In the genomic region with DNA sequence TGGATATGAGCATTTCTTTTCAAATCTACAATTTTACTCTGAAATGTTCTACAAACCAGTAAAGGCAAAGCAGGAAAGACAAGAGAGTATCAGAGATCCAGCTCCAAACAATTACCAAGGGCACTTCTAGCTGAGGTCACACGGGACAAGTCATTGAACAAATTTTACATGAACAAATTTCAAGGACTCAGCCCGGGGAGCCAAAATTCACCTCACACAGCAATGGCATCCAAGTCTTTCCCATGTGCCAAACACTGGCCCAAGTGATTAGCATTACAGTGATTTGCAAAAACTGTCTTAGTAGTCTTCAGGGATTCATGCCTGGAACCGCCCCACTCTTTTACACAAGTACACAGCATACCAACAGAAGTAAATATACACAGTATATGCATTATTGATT, we compare ENCODE assay signal across 23 mouse cellular contexts.
A peak's percentile ranks its signal among the peaks of the same experiment; 100 is the strongest.
DNase-seq lines count a peak whose midpoint lies in the region; ATAC-seq and TF ChIP-seq lines count a peak whose summit lies in the region.
"Had no signal": no experiment of that assay in that cellular context is flagged by ENCODE, and none has a peak within 500 bp of the region (broad histone marks: within the 10 kb centered on the region; RNA-seq: fewer than 3 reads in every experiment).

No protein-coding gene starts in this region.

- peak overlapping the region; percentile 61 for H3K27ac ChIP-seq in heart, postnatal 0 days (ENCODE audit: low read depth)
- H3K27ac ChIP-seq in embryonic facial prominence, embryonic 10.5 days (replicated peaks) = no peak overlapping the region
- H3K27ac ChIP-seq: heart, embryonic 15.5 days; hindbrain, embryonic 13.5 days; kidney, embryonic 15.5 days; midbrain, embryonic 10.5 days; neural tube, embryonic 15.5 days had no signal

- WGBS in heart, postnatal 0 days = 56% methylated on average over 3 of the region's 3 CpGs
- 92% methylated on average over 3 of the region's 3 CpGs for WGBS in embryonic facial prominence, embryonic 10.5 days

- 0 out of 2 replicates have a peak, but pooled peaks have one; percentile 51 for ATAC-seq in heart, postnatal 0 days (ENCODE audit: insufficient read depth, low read depth)
- ATAC-seq: forebrain, embryonic 16.5 days had no signal

- no peak for TF ChIP-seq CTCF in heart, postnatal 0 days (IDR thresholded peaks at IDR 0.05; ENCODE audit: low read depth)

- H3K9me3 ChIP-seq in heart, postnatal 0 days (replicated peaks; ENCODE audit: control insufficient read depth, low read length) = no peaks in the 10 kb centered on the region
- H3K9me3 ChIP-seq in embryonic facial prominence, embryonic 10.5 days = no peaks in the 10 kb centered on the region
- H3K9me3 ChIP-seq: heart, embryonic 15.5 days; hindbrain, embryonic 13.5 days; kidney, embryonic 15.5 days; midbrain, embryonic 10.5 days; neural tube, embryonic 15.5 days had no signal

- intact Hi-C loops in heart, postnatal 36 days (cut with DNase I) = no loop called here

- no peak overlapping the region for H3K4me3 ChIP-seq in heart, postnatal 0 days (ENCODE audit: low read depth, low read length)
- no peak overlapping the region for H3K4me3 ChIP-seq in embryonic facial prominence, embryonic 10.5 days
- H3K4me3 ChIP-seq: heart, embryonic 15.5 days; hindbrain, embryonic 13.5 days; kidney, embryonic 15.5 days; midbrain, embryonic 10.5 days; neural tube, embryonic 15.5 days had no signal

- peak; percentile 15 for DNase-seq in gastrocnemius, postnatal 25 days
- DNase-seq in gastrocnemius, adult 18-20 months (ENCODE audit: low spot score) = no peak
- no peak for DNase-seq in heart, postnatal 0 days (ENCODE audit: low spot score)
- DNase-seq in heart, postnatal 36 days = no peak
- peak; percentile 35 for DNase-seq in adrenal gland, postnatal 14 days
- no peak for DNase-seq in c-Kit-positive CD71-positive TER-119-positive erythroid progenitor cells, embryonic 14.5 days (ENCODE audit: low spot score)
- DNase-seq in embryonic facial prominence, embryonic 10.5 days (ENCODE audit: low spot score) = no peak
- DNase-seq: cerebellum, adult 9-11 months; kidney, adult 11 months; kidney, postnatal 36 days; layer of hippocampus, postnatal 36 days; lung, adult 18-20 months; lung, postnatal 10 days; right cerebral cortex, adult 18-20 months; right cerebral cortex, postnatal 4 days; thymus, postnatal 14 days had no signal

- H3K4me1 ChIP-seq in heart, postnatal 0 days (ENCODE audit: control insufficient read depth, insufficient read depth) = peaks cover 18% of the 10 kb centered on the region
- no peaks in the 10 kb centered on the region for H3K4me1 ChIP-seq in embryonic facial prominence, embryonic 10.5 days
- H3K4me1 ChIP-seq: hindbrain, embryonic 13.5 days; kidney, embryonic 15.5 days; neural tube, embryonic 15.5 days had no signal

- no peaks in the 10 kb centered on the region for H3K27me3 ChIP-seq in heart, postnatal 0 days (ENCODE audit: control insufficient read depth, insufficient read depth, low read length)
- no peaks in the 10 kb centered on the region for H3K27me3 ChIP-seq in embryonic facial prominence, embryonic 10.5 days (replicated peaks; ENCODE audit: low read depth, poor library complexity, severe bottlenecking)
- H3K27me3 ChIP-seq: heart, embryonic 15.5 days; hindbrain, embryonic 13.5 days; kidney, embryonic 15.5 days; neural tube, embryonic 15.5 days had no signal

- no peaks in the 10 kb centered on the region for H3K36me3 ChIP-seq in heart, postnatal 0 days (replicated peaks; ENCODE audit: control insufficient read depth, insufficient read depth, low read length)
- H3K36me3 ChIP-seq in embryonic facial prominence, embryonic 10.5 days (replicated peaks) = no peaks in the 10 kb centered on the region
- H3K36me3 ChIP-seq: heart, embryonic 15.5 days; hindbrain, embryonic 13.5 days; kidney, embryonic 15.5 days; midbrain, embryonic 10.5 days; neural tube, embryonic 15.5 days had no signal

- no peak for TF ChIP-seq EP300 in heart, postnatal 0 days (IDR thresholded peaks at IDR 0.05; ENCODE audit: low read depth)

- H3K9ac ChIP-seq in heart, postnatal 0 days (replicated peaks; ENCODE audit: low read depth, low read length) = no peak overlapping the region
- H3K9ac ChIP-seq: heart, embryonic 15.5 days; hindbrain, embryonic 13.5 days; kidney, embryonic 15.5 days; neural tube, embryonic 15.5 days had no signal

- no peak overlapping the region for H3K4me2 ChIP-seq in heart, postnatal 0 days (ENCODE audit: low read depth, low read length)
- H3K4me2 ChIP-seq: heart, embryonic 15.5 days; hindbrain, embryonic 13.5 days; kidney, embryonic 15.5 days; liver, embryonic 11.5 days; neural tube, embryonic 15.5 days had no signal

Comparison
In these comparisons a context has a peak if more than half of its experiments do, and no peak if none do; other contexts are left out.
1. DNase-seq: peak in gastrocnemius, postnatal 25 days (single experiment) and adrenal gland, postnatal 14 days (single experiment); none in gastrocnemius, adult 18-20 months (single experiment), heart, postnatal 0 days (single experiment), heart, postnatal 36 days (0 of 2), c-Kit-positive CD71-positive TER-119-positive erythroid progenitor cells, embryonic 14.5 days (single experiment) and embryonic facial prominence, embryonic 10.5 days (single experiment).